Mouse (Mus musculus) CH12.LX (cell line): ENCODE measurements around the gene Ctnnd2. TPM values are rescaled to one million over a fixed set of nuclear protein-coding genes. Genes with fewer than 3 reads are reported as not detected.

Experiments
- DNase-seq: peaks from one replicate; pipeline ENCODE4 v3.0.0-alpha.2; 2013; ENCODE audit errors: extremely low read depth
- H3K27ac ChIP-seq: 2 replicates; pipeline ENCODE4 v1.5.1; 2012; ENCODE audit warnings: low read depth, mild to moderate bottlenecking, control low read depth, moderate library complexity; ENCODE audit not compliant: insufficient read depth
- H3K27me3 ChIP-seq: replicated peaks from 2 replicates; pipeline ENCODE3; 2012; ENCODE audit warnings: inconsistent platforms
- H3K36me3 ChIP-seq, 2 experiments: replicated peaks in 1 of 2; 2 replicates each; pipeline versions ENCODE3 to v1.6.1; 2012; ENCODE audit warnings: inconsistent platforms in 1 of 2, low read length in 1 of 2, mild to moderate bottlenecking in 1 of 2, mixed read lengths in 1 of 2, moderate library complexity in 1 of 2; ENCODE audit not compliant: control insufficient read depth in 1 of 2, insufficient read depth in 1 of 2
- H3K4me1 ChIP-seq, 2 experiments: 2 replicates each; pipeline ENCODE4 v1.6.1; 2012; ENCODE audit warnings: inconsistent platforms in 1 of 2, moderate library complexity in 1 of 2; ENCODE audit not compliant: insufficient read depth in 2 of 2, control insufficient read depth in 1 of 2
- H3K4me2 ChIP-seq: 2 replicates; pipeline ENCODE4 v1.6.1; 2012; ENCODE audit warnings: low read depth, mild to moderate bottlenecking, control low read depth; ENCODE audit not compliant: poor library complexity, insufficient read depth, severe bottlenecking
- H3K4me3 ChIP-seq, 3 experiments: fragments of 150-350 bp in 1 of 3; sonication (generic) in 1 of 3; replicated peaks in 1 of 3; 2 replicates each; pipeline versions ENCODE3 to v1.5.1; 2011 to 2012; ENCODE audit warnings: low read depth in 2 of 3, low read length in 2 of 3, mild to moderate bottlenecking in 2 of 3, moderate library complexity in 2 of 3, control low read depth in 1 of 3, improper control_type of control experiment in 1 of 3, inconsistent platforms in 1 of 3, mixed read lengths in 1 of 3; ENCODE audit not compliant: poor library complexity in 1 of 3
- H3K79me2 ChIP-seq: replicated peaks from 2 replicates; pipeline ENCODE4 v1.6.1; 2012; ENCODE audit warnings: mild to moderate bottlenecking, moderate library complexity; ENCODE audit not compliant: control insufficient read depth, poor library complexity, insufficient read depth, severe bottlenecking; ENCODE audit errors: extremely low read depth
- H3K9ac ChIP-seq: 2 replicates; pipeline ENCODE4 v1.6.1; 2012; ENCODE audit warnings: low read depth, mild to moderate bottlenecking, control low read depth, moderate library complexity; ENCODE audit not compliant: insufficient read depth
- H3K9me3 ChIP-seq: replicated peaks from 2 replicates; pipeline ENCODE3; 2012; ENCODE audit warnings: low read length, inconsistent platforms, mixed read lengths
- BHLHE40 ChIP-seq: IDR thresholded peaks from 2 replicates; pipeline ENCODE4 v1.6.1; 2011; ENCODE audit warnings: mild to moderate bottlenecking, low read depth, low read length, improper control_type of control experiment
- CHD2 ChIP-seq: IDR thresholded peaks from 2 replicates; pipeline ENCODE4 v1.6.1; 2011; ENCODE audit warnings: low read length, improper control_type of control experiment
- E2F4 ChIP-seq: IDR thresholded peaks from 2 replicates; pipeline ENCODE4 v1.6.1; 2011; ENCODE audit warnings: low read depth, low read length, improper control_type of control experiment; ENCODE audit not compliant: insufficient replicate concordance
- ELF1 ChIP-seq: IDR thresholded peaks from 2 replicates; pipeline ENCODE4 v1.6.1; 2014; ENCODE audit warnings: low read depth, mild to moderate bottlenecking, inconsistent platforms, low read length, improper control_type of control experiment
- EP300 ChIP-seq: IDR thresholded peaks from 2 replicates; pipeline ENCODE4 v1.6.1; 2011; ENCODE audit warnings: low read length, improper control_type of control experiment
- ETS1 ChIP-seq: conservative IDR thresholded peaks from 2 replicates; pipeline ENCODE4 v1.6.1; 2012; ENCODE audit warnings: low read depth, mild to moderate bottlenecking, inconsistent platforms, low read length, improper control_type of control experiment, moderate library complexity
- HCFC1 ChIP-seq: IDR thresholded peaks from 2 replicates; pipeline ENCODE4 v1.6.1; 2012; ENCODE audit warnings: low read depth, mild to moderate bottlenecking, inconsistent platforms, low read length, improper control_type of control experiment
- JUN ChIP-seq: IDR thresholded peaks from 2 replicates; pipeline ENCODE4 v1.6.1; 2011; ENCODE audit warnings: low read depth, mild to moderate bottlenecking, low read length, improper control_type of control experiment, moderate library complexity; ENCODE audit not compliant: insufficient read depth
- JUND ChIP-seq: conservative IDR thresholded peaks from 2 replicates; pipeline ENCODE4 v1.6.1; 2011; ENCODE audit warnings: low read depth, low read length, improper control_type of control experiment
- KAT2A ChIP-seq: IDR thresholded peaks from 2 replicates; pipeline ENCODE4 v1.6.1; 2012; ENCODE audit warnings: low read length, improper control_type of control experiment, inconsistent platforms; ENCODE audit not compliant: insufficient replicate concordance
- MAFK ChIP-seq: IDR thresholded peaks from 2 replicates; pipeline ENCODE4 v1.6.1; 2011; ENCODE audit warnings: low read length, improper control_type of control experiment; ENCODE audit not compliant: insufficient replicate concordance
- MAX ChIP-seq: IDR thresholded peaks from 2 replicates; pipeline ENCODE4 v1.6.1; 2011; ENCODE audit warnings: low read length, improper control_type of control experiment
- MAZ ChIP-seq: IDR thresholded peaks from 2 replicates; pipeline ENCODE4 v1.6.1; 2012; ENCODE audit warnings: low read depth, mild to moderate bottlenecking, inconsistent platforms, low read length, improper control_type of control experiment, moderate library complexity
- MEF2A ChIP-seq: IDR thresholded peaks from 2 replicates; pipeline ENCODE4 v1.6.1; 2014; ENCODE audit warnings: low read depth, mild to moderate bottlenecking, inconsistent platforms, low read length, improper control_type of control experiment, borderline replicate concordance
- MXI1 ChIP-seq: IDR thresholded peaks from 2 replicates; pipeline ENCODE4 v1.6.1; 2011; ENCODE audit warnings: mild to moderate bottlenecking, low read depth, low read length, improper control_type of control experiment
- NELFE ChIP-seq: IDR thresholded peaks from 2 replicates; pipeline ENCODE4 v1.6.1; 2011; ENCODE audit warnings: low read depth, low read length, improper control_type of control experiment
- PAX5 ChIP-seq: IDR thresholded peaks from 2 replicates; pipeline ENCODE4 v1.6.1; 2012; ENCODE audit warnings: low read length, inconsistent platforms, mixed read lengths
- POLR2AphosphoS2 ChIP-seq: IDR thresholded peaks from 2 replicates; pipeline ENCODE4 v1.6.1; 2011; ENCODE audit warnings: low read depth, low read length, improper control_type of control experiment
- RAD21 ChIP-seq: IDR thresholded peaks from 2 replicates; pipeline ENCODE4 v1.6.1; 2011; ENCODE audit warnings: low read depth, mild to moderate bottlenecking, low read length, improper control_type of control experiment, moderate library complexity
- RCOR1 ChIP-seq: conservative IDR thresholded peaks from 2 replicates; pipeline ENCODE4 v1.6.1; 2012; ENCODE audit warnings: low read depth, mild to moderate bottlenecking, inconsistent platforms, low read length, improper control_type of control experiment
- SIN3A ChIP-seq: IDR thresholded peaks from 2 replicates; pipeline ENCODE4 v1.6.1; 2012; ENCODE audit warnings: low read length, improper control_type of control experiment, inconsistent platforms
- SMC3 ChIP-seq: IDR thresholded peaks from 2 replicates; pipeline ENCODE4 v1.6.1; 2011; ENCODE audit warnings: low read depth, low read length, improper control_type of control experiment
- TBP ChIP-seq: conservative IDR thresholded peaks from 2 replicates; pipeline ENCODE4 v1.6.1; 2011; ENCODE audit warnings: low read depth, low read length, improper control_type of control experiment
- TCF12 ChIP-seq: IDR thresholded peaks from 2 replicates; pipeline ENCODE4 v1.6.1; 2014; ENCODE audit warnings: low read depth, mild to moderate bottlenecking, inconsistent platforms, low read length, improper control_type of control experiment
- UBTF ChIP-seq: IDR thresholded peaks from 2 replicates; pipeline ENCODE4 v1.6.1; 2012; ENCODE audit warnings: low read depth, mild to moderate bottlenecking, inconsistent platforms, low read length, improper control_type of control experiment, moderate library complexity
- USF1 ChIP-seq: IDR thresholded peaks from 2 replicates; pipeline ENCODE4 v1.6.1; 2014; ENCODE audit warnings: low read depth, mild to moderate bottlenecking, inconsistent platforms, low read length, improper control_type of control experiment
- USF2 ChIP-seq: conservative IDR thresholded peaks from 2 replicates; pipeline ENCODE4 v1.6.1; 2011; ENCODE audit warnings: low read depth, low read length, improper control_type of control experiment
- ZC3H11A ChIP-seq: IDR thresholded peaks from 2 replicates; pipeline ENCODE4 v1.6.1; 2012; ENCODE audit warnings: low read depth, mild to moderate bottlenecking, inconsistent platforms, low read length, improper control_type of control experiment
- ZKSCAN1 ChIP-seq: IDR thresholded peaks from 2 replicates; pipeline ENCODE4 v1.6.1; 2012; ENCODE audit warnings: low read depth, inconsistent platforms, low read length, improper control_type of control experiment, borderline replicate concordance
- ZMIZ1 ChIP-seq: IDR thresholded peaks from 2 replicates; pipeline ENCODE4 v1.6.1; 2012; ENCODE audit warnings: low read depth, mild to moderate bottlenecking, inconsistent platforms, low read length, improper control_type of control experiment
- dilution Hi-C: fragments of 300-500 bp; cut with MboI; formaldehyde crosslinking; loops from 2 replicates; pipeline ENCODE4 v1.14.3; 2020; ENCODE audit warnings: low sequenced_read_pairs; ENCODE audit not compliant: extremely low pct_unique_long_range_greater_than_20kb, extremely low pct_ligation_motif_present
- in situ Hi-C: fragments of 300-500 bp; cut with MboI; formaldehyde crosslinking; loops from 3 replicates; pipeline ENCODE4 v1.14.3; 2019; ENCODE audit warnings: low sequenced_read_pairs, low pct_ligation_motif_present, low pct_unique_long_range_greater_than_20kb, mixed read lengths
- polyA plus RNA-seq: library from polyadenylated mRNA; unstranded; fragments of >175 nt; gene quantifications from 2 replicates; pipeline ENCODE4 v1.2.1, GENCODE M21; 2012; ENCODE audit warnings: low read depth; ENCODE audit not compliant: insufficient read length
- total RNA-seq, 2 experiments: library from RNA; depleted of rRNA; stranded (reverse); fragments of 300-350 nt in 1 of 2; fragments of >200 nt in 1 of 2; gene quantifications; 2 replicates each; pipeline ENCODE4 v1.2.3; 2012 to 2014

Gene Ctnnd2
- total and polyA plus RNA-seq, 3 experiments = 0.23 TPM; not detected in 2

GRCm38 (mm10) chr15:30212746-30213145 lies 40.4 kb downstream of the Ctnnd2 start:
- in situ Hi-C loops = no loop called here
- H3K4me1 ChIP-seq = no peaks in the 10 kb centered on the region
- DNase-seq = no peak
- no peak for TF ChIP-seq HCFC1
- TF ChIP-seq ZMIZ1 = no peak
- no peak for TF ChIP-seq RAD21
- no peak for TF ChIP-seq MAX
- TF ChIP-seq USF1 = no peak
- TF ChIP-seq PAX5 = no peak
- no peak for TF ChIP-seq ZC3H11A
- no peak for TF ChIP-seq NELFE
- TF ChIP-seq JUN = no peak
- TF ChIP-seq EP300 = no peak
- TF ChIP-seq BHLHE40 = no peak
- no peak for TF ChIP-seq E2F4
- TF ChIP-seq RCOR1 = no peak
- TF ChIP-seq POLR2AphosphoS2 = no peak
- no peak for TF ChIP-seq UBTF
- no peak for TF ChIP-seq USF2
- TF ChIP-seq MEF2A = no peak
- TF ChIP-seq, all 38 proteins: peak for 0
- Histone ChIP-seq H3K27ac (no peak overlapping the region), H3K79me2 (no peaks in the 10 kb centered on the region), H3K9me3 (peaks cover 62% of the 10 kb centered on the region), H3K27me3 (no peaks in the 10 kb centered on the region), H3K9ac (no peak overlapping the region), H3K36me3 (no peaks in the 10 kb centered on the region), H3K4me3 (no peak overlapping the region), H3K4me2 (no peak overlapping the region)
- dilution Hi-C loops = no loop called here

DNA sequence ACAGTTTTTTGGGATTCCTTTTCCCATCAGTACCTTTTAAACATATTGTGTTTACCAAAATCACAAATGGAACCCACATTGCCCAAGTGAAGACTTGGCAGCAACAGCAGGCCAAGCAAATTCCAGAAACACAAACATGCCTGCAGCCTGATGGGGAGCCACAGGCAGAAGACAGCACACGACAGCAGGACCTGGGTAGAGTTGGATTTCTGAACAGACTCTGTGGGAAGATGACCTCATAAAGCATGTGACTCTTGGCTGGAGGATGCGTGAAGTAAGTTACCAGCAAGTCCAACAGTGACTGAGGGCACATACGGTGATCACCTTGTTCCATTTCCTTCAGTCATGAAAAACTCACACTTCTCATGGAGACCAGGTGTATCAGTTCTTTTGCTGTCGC lies 43.5 kb downstream of the Ctnnd2 start:
- dilution Hi-C loops (no loop called here), in situ Hi-C loops (no loop called here)
- Histone ChIP-seq H3K9me3 (peaks cover 47% of the 10 kb centered on the region), H3K27me3 (no peaks in the 10 kb centered on the region), H3K79me2 (no peaks in the 10 kb centered on the region), H3K4me3 (no peak overlapping the region), H3K4me1 (no peaks in the 10 kb centered on the region), H3K27ac (no peak overlapping the region), H3K36me3 (no peaks in the 10 kb centered on the region), H3K9ac (no peak overlapping the region), H3K4me2 (no peak overlapping the region)
- no peak for TF ChIP-seq TBP
- no peak for TF ChIP-seq TCF12
- TF ChIP-seq ELF1 = no peak
- no peak for TF ChIP-seq KAT2A
- no peak for TF ChIP-seq SIN3A
- no peak for TF ChIP-seq EP300
- TF ChIP-seq MAZ = no peak
- TF ChIP-seq MAFK = no peak
- TF ChIP-seq ETS1 = no peak
- no peak for TF ChIP-seq NELFE
- TF ChIP-seq SMC3 = no peak
- TF ChIP-seq ZKSCAN1 = no peak
- TF ChIP-seq UBTF = no peak
- no peak for TF ChIP-seq MXI1
- no peak for TF ChIP-seq JUND
- no peak for TF ChIP-seq CHD2
- TF ChIP-seq USF1 = no peak
- DNase-seq = no peak
